Mouse (Mus musculus): ENCODE results near the gene Unc13a. TPM values are rescaled to one million over a fixed set of nuclear protein-coding genes. Genes with fewer than 3 reads are reported as not detected.

The Unc13a gene
- polyA plus RNA-seq, 1 experiment from 2014 or later, result 23.3 TPM

- peaks cover 31% of the 10 kb centered on the region; the same call in 1 of the 2 replicates for H3K36me3 ChIP-seq
- no peak overlapping the region for H3K27ac ChIP-seq (replicated peaks)
- H3K4me3 ChIP-seq, result no peak overlapping the region
- 73% methylated on average over 3 of the region's 3 CpGs for WGBS
- peaks cover 23% of the 10 kb centered on the region for H3K4me1 ChIP-seq
- ATAC-seq (replicated peaks), result no peak
- H3K9ac ChIP-seq (replicated peaks), result no peak overlapping the region
- H3K9me3 ChIP-seq, result no peaks in the 10 kb centered on the region
- no peak overlapping the region for H3K4me2 ChIP-seq (replicated peaks)
- H3K27me3 ChIP-seq, result no peaks in the 10 kb centered on the region
These were observed 82.8 kb downstream of the Unc13a start for GRCm38 (mm10) chr8:71588762-71589161.

GRCm38 (mm10) chr8:71586891-71587290 is 84.7 kb downstream of the Unc13a start:
- 83% methylated on average over 2 of the region's 2 CpGs for WGBS
- ATAC-seq (replicated peaks), result no peak; the same call in 1 of the 2 replicates

GRCm38 (mm10) chr8:71580201-71580600 is 91.4 kb downstream of the Unc13a start:
- H3K4me2 ChIP-seq (replicated peaks), result no peak overlapping the region
- H3K36me3 ChIP-seq, result peaks cover 27% of the 10 kb centered on the region; the same call in 1 of the 2 replicates
- H3K27ac ChIP-seq (replicated peaks), result no peak overlapping the region
- no peak overlapping the region for H3K9ac ChIP-seq (replicated peaks)
- H3K4me1 ChIP-seq, result peaks cover 11% of the 10 kb centered on the region
- H3K27me3 ChIP-seq, result no peaks in the 10 kb centered on the region
- no peaks in the 10 kb centered on the region for H3K9me3 ChIP-seq
- H3K4me3 ChIP-seq, result no peak overlapping the region
- ATAC-seq (replicated peaks), result no peak
- WGBS, result 21% methylated on average over 9 of the region's 9 CpGs

More at GRCm38 (mm10) chr8:71586891-71587290, 84.7 kb downstream of the Unc13a start:
- Histone ChIP-seq H3K4me3 (no peak overlapping the region), H3K4me2 (replicated peaks) (no peak overlapping the region), H3K4me1 (peaks cover 10% of the 10 kb centered on the region), H3K27ac (replicated peaks) (no peak overlapping the region), H3K9me3 (no peaks in the 10 kb centered on the region), H3K9ac (replicated peaks) (no peak overlapping the region), H3K27me3 (no peaks in the 10 kb centered on the region), H3K36me3 (peaks cover 32% of the 10 kb centered on the region; the same call in 1 of the 2 replicates)

GRCm38 (mm10) chr8:71579476-71579875 is 92.1 kb downstream of the Unc13a start:
- Histone ChIP-seq H3K36me3 (peaks cover 20% of the 10 kb centered on the region; the same call in 1 of the 2 replicates), H3K4me3 (no peak overlapping the region), H3K27me3 (no peaks in the 10 kb centered on the region), H3K27ac (replicated peaks) (0 out of 2 replicates have a peak overlapping the region, but pooled peaks have one; percentile 27), H3K4me2 (replicated peaks) (no peak overlapping the region), H3K9ac (replicated peaks) (no peak overlapping the region), H3K9me3 (no peaks in the 10 kb centered on the region), H3K4me1 (peaks cover 13% of the 10 kb centered on the region)
- 80% methylated on average over 14 of the region's 14 CpGs for WGBS
- ATAC-seq (replicated peaks), result no peak

GRCm38 (mm10) chr8:71579009-71579408 is 92.5 kb downstream of the Unc13a start:
- Histone ChIP-seq H3K9me3 (no peaks in the 10 kb centered on the region), H3K4me1 (peaks cover 17% of the 10 kb centered on the region), H3K9ac (replicated peaks) (no peak overlapping the region), H3K27ac (replicated peaks) (no peak overlapping the region), H3K4me3 (no peak overlapping the region), H3K36me3 (peaks cover 15% of the 10 kb centered on the region; the same call in 1 of the 2 replicates), H3K27me3 (no peaks in the 10 kb centered on the region), H3K4me2 (replicated peaks) (no peak overlapping the region)
- ATAC-seq (replicated peaks), result no peak
- WGBS, result 79% methylated on average over 1 of the region's 1 CpGs

GRCm38 (mm10) chr8:71577856-71578387 is 93.6 kb downstream of the Unc13a start:
- 72% methylated on average over 4 of the region's 4 CpGs for WGBS
- no peak overlapping the region for H3K9ac ChIP-seq (replicated peaks)
- peaks cover 24% of the 10 kb centered on the region for H3K4me1 ChIP-seq
- H3K4me3 ChIP-seq, result no peak overlapping the region
- no peaks in the 10 kb centered on the region for H3K27me3 ChIP-seq
- H3K27ac ChIP-seq (replicated peaks), result no peak overlapping the region
- ATAC-seq (replicated peaks), result no peak
- H3K9me3 ChIP-seq, result no peaks in the 10 kb centered on the region
- no peak overlapping the region for H3K4me2 ChIP-seq (replicated peaks)
- peaks cover 12% of the 10 kb centered on the region; the same call in 1 of the 2 replicates for H3K36me3 ChIP-seq

- no peak for ATAC-seq (replicated peaks)
- 79% methylated on average over 1 of the region's 1 CpGs for WGBS
- Histone ChIP-seq H3K4me2 (replicated peaks) (no peak overlapping the region), H3K4me1 (peaks cover 39% of the 10 kb centered on the region), H3K36me3 (no peaks in the 10 kb centered on the region), H3K27ac (replicated peaks) (no peak overlapping the region), H3K9me3 (no peaks in the 10 kb centered on the region), H3K9ac (replicated peaks) (no peak overlapping the region), H3K27me3 (no peaks in the 10 kb centered on the region), H3K4me3 (no peak overlapping the region)
These were observed 96.5 kb downstream of the Unc13a start for GRCm38 (mm10) chr8:71575020-71575419.

GRCm38 (mm10) chr8:71574426-71574825 is 97.1 kb downstream of the Unc13a start:
- H3K27ac ChIP-seq (replicated peaks), result no peak overlapping the region; the same call in 1 of the 2 replicates
- 65% methylated on average over 7 of the region's 7 CpGs for WGBS
- ATAC-seq (replicated peaks), result no peak

More at GRCm38 (mm10) chr8:71574426-71574825, 97.1 kb downstream of the Unc13a start:
- Histone ChIP-seq H3K27me3 (no peaks in the 10 kb centered on the region), H3K36me3 (no peaks in the 10 kb centered on the region), H3K9ac (replicated peaks) (no peak overlapping the region), H3K9me3 (no peaks in the 10 kb centered on the region), H3K4me1 (peaks cover 34% of the 10 kb centered on the region), H3K4me2 (replicated peaks) (no peak overlapping the region), H3K4me3 (no peak overlapping the region)

Small RNA genes lying within 50 kb of the gene (microRNA-seq; reads per million reads assigned to microRNA genes)
- 3.5 reads per million, percentile 10 among the genes with 10 or more reads in this experiment for gene Mir6769b

Other genes with a start within 250 kb of the Unc13a start
- gene Abhd8, start 208.1 kb downstream of the Unc13a start, polyA plus RNA-seq (2015; fragmentation: Nextera tagmentation; extraction: Ambion mirVana), result 139 and 140 TPM in 2 replicates
- 189 and 199 TPM in 2 replicates for gene Mrpl34, start 206.8 kb downstream of the Unc13a start, polyA plus RNA-seq (2015; fragmentation: Nextera tagmentation; extraction: Ambion mirVana)
- 222 and 240 TPM in 2 replicates for gene Dda1, start 202.6 kb downstream of the Unc13a start, polyA plus RNA-seq (2015; fragmentation: Nextera tagmentation; extraction: Ambion mirVana)
- gene Ano8, start 185.8 kb downstream of the Unc13a start, polyA plus RNA-seq (2015; fragmentation: Nextera tagmentation; extraction: Ambion mirVana), result 9.4 and 9.8 TPM in 2 replicates
- gene Gtpbp3, start 183.7 kb downstream of the Unc13a start, polyA plus RNA-seq (2015; fragmentation: Nextera tagmentation; extraction: Ambion mirVana), result 12.2 and 13.7 TPM in 2 replicates
- gene Plvap, start 160.0 kb downstream of the Unc13a start, polyA plus RNA-seq (2015; fragmentation: Nextera tagmentation; extraction: Ambion mirVana), result 5.4 and 6.0 TPM in 2 replicates
- gene Ccdc194, start 146.0 kb downstream of the Unc13a start, polyA plus RNA-seq (2015; fragmentation: Nextera tagmentation; extraction: Ambion mirVana), result 0.11 TPM in 1 of 2 replicates, not detected in the other
- gene Bst2, start 134.3 kb downstream of the Unc13a start, polyA plus RNA-seq (2015; fragmentation: Nextera tagmentation; extraction: Ambion mirVana), result 8.5 and 8.8 TPM in 2 replicates
- 56.9 and 61.7 TPM in 2 replicates for gene Mvb12a, start 128.8 kb downstream of the Unc13a start, polyA plus RNA-seq (2015; fragmentation: Nextera tagmentation; extraction: Ambion mirVana)
- 0.11 and 0.20 TPM in 2 replicates for gene Tmem221, start 112.9 kb downstream of the Unc13a start, polyA plus RNA-seq (2015; fragmentation: Nextera tagmentation; extraction: Ambion mirVana)
- gene Nxnl1, start 105.2 kb downstream of the Unc13a start, polyA plus RNA-seq (2015; fragmentation: Nextera tagmentation; extraction: Ambion mirVana), result not detected in 2 replicates
- 68.5 and 71.8 TPM in 2 replicates for gene Slc27a1, start 102.9 kb downstream of the Unc13a start, polyA plus RNA-seq (2015; fragmentation: Nextera tagmentation; extraction: Ambion mirVana)
- 191 TPM in 2 replicates for gene Pgls, start 79.6 kb downstream of the Unc13a start, polyA plus RNA-seq (2015; fragmentation: Nextera tagmentation; extraction: Ambion mirVana)
- gene Fam129c, start 74.1 kb downstream of the Unc13a start, polyA plus RNA-seq (2015; fragmentation: Nextera tagmentation; extraction: Ambion mirVana), result 4.9 and 5.5 TPM in 2 replicates
- gene Colgalt1, start 60.8 kb downstream of the Unc13a start, polyA plus RNA-seq (2015; fragmentation: Nextera tagmentation; extraction: Ambion mirVana), result 54.3 and 56.2 TPM in 2 replicates
- 2.9 and 3.3 TPM in 2 replicates for gene Jak3, start 4.5 kb upstream of the Unc13a start, polyA plus RNA-seq (2015; fragmentation: Nextera tagmentation; extraction: Ambion mirVana)
- gene Insl3, start 17.5 kb upstream of the Unc13a start, polyA plus RNA-seq (2015; fragmentation: Nextera tagmentation; extraction: Ambion mirVana), result 0.54 TPM in 1 of 2 replicates, not detected in the other
- 0.42 and 0.46 TPM in 2 replicates for gene B3gnt3, start 30.0 kb upstream of the Unc13a start, polyA plus RNA-seq (2015; fragmentation: Nextera tagmentation; extraction: Ambion mirVana)
- gene Fcho1, start 54.0 kb upstream of the Unc13a start, polyA plus RNA-seq (2015; fragmentation: Nextera tagmentation; extraction: Ambion mirVana), result 70.9 and 71.7 TPM in 2 replicates
- 8.3 and 8.5 TPM in 2 replicates for gene Zfp709, start 210.3 kb upstream of the Unc13a start, polyA plus RNA-seq (2015; fragmentation: Nextera tagmentation; extraction: Ambion mirVana)
- gene Zfp882, start 236.9 kb upstream of the Unc13a start, polyA plus RNA-seq (2015; fragmentation: Nextera tagmentation; extraction: Ambion mirVana), result 16.4 and 17.8 TPM in 2 replicates
- 31.7 and 32.5 TPM in 2 replicates for gene Zfp617, start 236.9 kb upstream of the Unc13a start, polyA plus RNA-seq (2015; fragmentation: Nextera tagmentation; extraction: Ambion mirVana)

Data from forebrain, embryonic 15.5 days (tissue).